Mouse (Mus musculus): Measurements from ENCODE around the gene 1700088E04Rik.

- no peak for TF ChIP-seq CTCF (IDR thresholded peaks at IDR 0.05; ENCODE audit: control insufficient read depth, insufficient read depth, insufficient replicate concordance, low read depth, low read length)
- TF ChIP-seq POLR2A (IDR thresholded peaks at IDR 0.05; ENCODE audit: control insufficient read depth, low read depth, low read length), result no peak
Measured at GRCm38 (mm10) chr15:79097611-79098025, 43.4 kb downstream of the 1700088E04Rik start.

Measured in testis, adult 2 months (tissue).